Mouse (Mus musculus) ES-Bruce4 (cell line): ENCODE data around the gene Adssl1. TPM values are rescaled to one million over a fixed set of nuclear protein-coding genes. Genes with fewer than 3 reads are reported as not detected.

Experiments used
- H3K27ac ChIP-seq: 2 replicates; pipeline ENCODE4 v1.5.1; 2012; ENCODE audit warnings: low read length, inconsistent platforms; ENCODE audit not compliant: insufficient read depth
- H3K27me3 ChIP-seq: 2 replicates; pipeline ENCODE4 v1.6.1; 2012; ENCODE audit warnings: mild to moderate bottlenecking, low read length, inconsistent platforms; ENCODE audit not compliant: control insufficient read depth, poor library complexity, insufficient read depth, severe bottlenecking
- H3K36me3 ChIP-seq: 2 replicates; pipeline ENCODE4 v1.6.1; 2012; ENCODE audit warnings: inconsistent platforms, mild to moderate bottlenecking, low read length, moderate library complexity; ENCODE audit not compliant: control insufficient read depth, poor library complexity, insufficient read depth, severe bottlenecking
- H3K4me1 ChIP-seq: one replicate; pipeline ENCODE4 v1.8.1; 2011; ENCODE audit warnings: low read length; ENCODE audit not compliant: control insufficient read depth, insufficient read depth
- H3K4me3 ChIP-seq: 2 replicates; pipeline ENCODE4 v1.5.1; 2011; ENCODE audit warnings: low read depth, mild to moderate bottlenecking, low read length
- H3K9ac ChIP-seq: 2 replicates; pipeline ENCODE4 v1.6.1; 2012; ENCODE audit warnings: low read depth, mild to moderate bottlenecking, inconsistent platforms; ENCODE audit not compliant: poor library complexity, severe bottlenecking
- H3K9me3 ChIP-seq: replicated peaks from 2 replicates; pipeline ENCODE4 v1.6.1; 2012; ENCODE audit warnings: mild to moderate bottlenecking, low read length, inconsistent platforms; ENCODE audit not compliant: control insufficient read depth, poor library complexity, insufficient read depth, severe bottlenecking
- CTCF ChIP-seq: IDR thresholded peaks from one replicate; pipeline ENCODE4 v1.8.1; 2011; ENCODE audit warnings: low read depth, low read length
- EP300 ChIP-seq: IDR thresholded peaks from 2 replicates; pipeline ENCODE4 v1.6.1; 2011; ENCODE audit warnings: low read depth, low read length; ENCODE audit not compliant: insufficient read depth
- POLR2A ChIP-seq: IDR thresholded peaks from one replicate; pipeline ENCODE4 v1.8.1; 2011; ENCODE audit warnings: low read length; ENCODE audit not compliant: insufficient read depth
- polyA plus RNA-seq: library from polyadenylated mRNA; stranded (reverse); fragments of >200 nt; gene quantifications from 2 replicates; pipeline ENCODE4 v1.2.4, GENCODE M21; 2011; ENCODE audit warnings: low read depth; ENCODE audit not compliant: missing spikeins, insufficient read depth, insufficient read length

The Adssl1 gene
- polyA plus RNA-seq, 1 experiment, result 6.6 TPM

DNA sequence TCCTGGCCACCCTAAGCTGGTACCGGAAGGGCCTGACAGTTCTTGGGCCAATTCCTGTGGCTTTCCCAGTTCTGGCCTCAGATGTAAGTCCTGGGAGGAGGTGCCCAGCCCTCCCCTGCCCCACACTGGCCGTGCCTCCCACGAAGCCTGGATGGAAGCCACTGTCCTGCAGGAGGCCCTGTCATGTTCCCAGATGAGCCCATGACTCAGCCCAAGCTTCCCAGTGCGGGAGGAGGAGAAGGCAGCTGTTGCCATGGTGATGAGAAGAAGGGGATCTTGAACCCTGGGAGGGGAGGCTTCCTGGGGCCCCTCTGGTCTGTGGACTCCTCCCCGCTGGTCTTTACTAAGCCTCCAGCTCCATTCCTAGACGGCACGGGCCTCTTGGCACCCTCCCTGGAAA, 63.5 kb downstream of the Adssl1 start:
- no peak overlapping the region for H3K4me3 ChIP-seq
- H3K9me3 ChIP-seq, result no peaks in the 10 kb centered on the region
- no peaks in the 10 kb centered on the region for H3K36me3 ChIP-seq
- no peak for TF ChIP-seq EP300
- TF ChIP-seq CTCF, result no peak
- TF ChIP-seq POLR2A, result no peak
- no peak overlapping the region for H3K9ac ChIP-seq
- peaks cover 2% of the 10 kb centered on the region for H3K27me3 ChIP-seq
- H3K4me1 ChIP-seq, result no peaks in the 10 kb centered on the region
- no peak overlapping the region for H3K27ac ChIP-seq

DNA sequence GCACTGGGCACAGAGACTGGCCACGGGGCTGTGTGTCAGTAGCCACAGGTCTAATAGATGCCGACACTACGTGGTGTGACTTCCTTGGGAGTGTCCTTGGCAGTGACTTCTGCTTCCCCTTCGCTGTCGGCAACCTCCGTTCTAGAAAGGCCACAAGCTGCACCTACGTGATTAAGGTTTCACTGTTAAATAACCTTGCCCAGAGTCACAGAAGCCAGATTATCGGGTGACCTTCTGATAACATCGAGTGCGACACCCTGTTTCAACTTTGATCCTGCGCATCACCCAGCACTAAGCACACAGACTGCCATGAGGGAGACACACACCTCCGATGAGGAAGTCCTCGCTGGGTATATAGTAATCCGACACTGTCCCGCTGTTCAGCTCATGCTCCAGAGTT, 68.6 kb downstream of the Adssl1 start:
- Histone ChIP-seq H3K27ac (no peak overlapping the region), H3K4me3 (no peak overlapping the region), H3K9me3 (no peaks in the 10 kb centered on the region), H3K36me3 (no peaks in the 10 kb centered on the region), H3K4me1 (no peaks in the 10 kb centered on the region), H3K27me3 (no peaks in the 10 kb centered on the region), H3K9ac (no peak overlapping the region)
- no peak for TF ChIP-seq POLR2A
- TF ChIP-seq EP300, result no peak
- TF ChIP-seq CTCF, result no peak

Other genes with a start within 250 kb of the Adssl1 start
- gene A530016L24Rik, start 130.6 kb upstream of the Adssl1 start, polyA plus RNA-seq, result not detected in 2 replicates
- gene Tmem179, start 103.3 kb upstream of the Adssl1 start, polyA plus RNA-seq, result 0.27 TPM in 1 of 2 replicates, not detected in the other
- 28.2 and 28.3 TPM in 2 replicates for gene Inf2, start 31.3 kb upstream of the Adssl1 start, polyA plus RNA-seq
- 103 and 104 TPM in 2 replicates for gene Siva1, start 24.6 kb downstream of the Adssl1 start, polyA plus RNA-seq
- 70.4 and 78.0 TPM in 2 replicates for gene Akt1, start 54.8 kb downstream of the Adssl1 start, polyA plus RNA-seq
- gene Zbtb42, start 58.8 kb downstream of the Adssl1 start, polyA plus RNA-seq, result 2.2 and 5.0 TPM in 2 replicates
- 102 and 104 TPM in 2 replicates for gene Cep170b, start 100.4 kb downstream of the Adssl1 start, polyA plus RNA-seq
- gene Pld4, start 140.6 kb downstream of the Adssl1 start, polyA plus RNA-seq, result 0.90 and 1.1 TPM in 2 replicates
- 25.8 and 28.6 TPM in 2 replicates for gene Ahnak2, start 182.6 kb downstream of the Adssl1 start, polyA plus RNA-seq
- 4.9 and 7.6 TPM in 2 replicates for gene Clba1, start 188.9 kb downstream of the Adssl1 start, polyA plus RNA-seq
- 58.9 and 59.1 TPM in 2 replicates for gene Cdca4, start 209.4 kb downstream of the Adssl1 start, polyA plus RNA-seq
- 0.64 and 0.93 TPM in 2 replicates for gene Gpr132, start 248.2 kb downstream of the Adssl1 start, polyA plus RNA-seq